Mouse (Mus musculus) heart, adult 2 months (tissue): Measurements from ENCODE around the gene Gm20388.

Experiments used
- CTCF ChIP-seq: fragments of 200-600 bp; IDR thresholded peaks from 2 replicates; pipeline ENCODE4 v1.8.1; 2022; ENCODE audit warnings: antibody characterized with exemption, mild to moderate bottlenecking, moderate library complexity
- EP300 ChIP-seq: fragments of 200-500 bp; IDR thresholded peaks from 2 replicates; pipeline ENCODE4 v1.6.1; 2011; ENCODE audit warnings: low read depth, low read length, control low read depth; ENCODE audit not compliant: insufficient read depth
- POLR2A ChIP-seq: fragments of 200-500 bp; IDR thresholded peaks from 2 replicates; pipeline ENCODE4 v1.6.1; 2011; ENCODE audit warnings: mild to moderate bottlenecking, low read depth, low read length, control low read depth; ENCODE audit not compliant: insufficient read depth

GRCm38 (mm10) chr8:120234457-120234856, 323.8 kb downstream of the Gm20388 start:
- TF ChIP-seq POLR2A (no peak), CTCF (no peak), EP300 (no peak)
